Mouse (Mus musculus): ENCODE measurements at regions not wholly inside any gene's neighbourhood (a gene's known extent, or its start where the extent isn't known, plus 50 kb on each side); places are given as distances from the start of the nearest gene placed in this dataset.

- no peak for ATAC-seq (replicated peaks in 1 of 2; ENCODE audit: insufficient read depth in 1 of 2, low FRiP score in 2 of 2, low TSS enrichment in 1 of 2, low read depth in 1 of 2, poor library complexity in 2 of 2, severe bottlenecking in 2 of 2)
Observed at GRCm38 (mm10) chr11:93808431-93808830, 77.1 kb downstream of the Utp18 start.

DNA sequence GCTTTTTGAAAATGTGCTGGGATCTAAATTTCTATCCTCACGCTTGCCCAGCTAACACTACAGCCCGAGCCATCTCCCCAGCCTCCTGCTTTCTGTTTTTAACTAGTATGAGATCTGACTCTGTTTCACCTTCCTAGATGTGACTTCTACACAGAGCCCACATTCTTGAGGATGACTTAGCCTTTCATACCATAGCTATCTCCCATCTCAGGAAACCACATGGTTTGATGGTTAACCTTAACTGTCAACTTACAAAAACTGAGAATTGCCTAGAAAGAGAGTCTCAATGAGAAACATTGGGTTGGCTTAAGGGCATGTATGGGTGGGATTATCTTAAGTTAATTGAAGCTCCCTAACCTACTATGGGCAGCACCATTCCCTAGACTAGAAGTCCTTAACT lies 78.4 kb downstream of the Utp18 start:
- no peak for ATAC-seq (replicated peaks in 1 of 2; ENCODE audit: insufficient read depth in 1 of 2, low FRiP score in 2 of 2, low TSS enrichment in 1 of 2, low read depth in 1 of 2, poor library complexity in 2 of 2, severe bottlenecking in 2 of 2)

DNA sequence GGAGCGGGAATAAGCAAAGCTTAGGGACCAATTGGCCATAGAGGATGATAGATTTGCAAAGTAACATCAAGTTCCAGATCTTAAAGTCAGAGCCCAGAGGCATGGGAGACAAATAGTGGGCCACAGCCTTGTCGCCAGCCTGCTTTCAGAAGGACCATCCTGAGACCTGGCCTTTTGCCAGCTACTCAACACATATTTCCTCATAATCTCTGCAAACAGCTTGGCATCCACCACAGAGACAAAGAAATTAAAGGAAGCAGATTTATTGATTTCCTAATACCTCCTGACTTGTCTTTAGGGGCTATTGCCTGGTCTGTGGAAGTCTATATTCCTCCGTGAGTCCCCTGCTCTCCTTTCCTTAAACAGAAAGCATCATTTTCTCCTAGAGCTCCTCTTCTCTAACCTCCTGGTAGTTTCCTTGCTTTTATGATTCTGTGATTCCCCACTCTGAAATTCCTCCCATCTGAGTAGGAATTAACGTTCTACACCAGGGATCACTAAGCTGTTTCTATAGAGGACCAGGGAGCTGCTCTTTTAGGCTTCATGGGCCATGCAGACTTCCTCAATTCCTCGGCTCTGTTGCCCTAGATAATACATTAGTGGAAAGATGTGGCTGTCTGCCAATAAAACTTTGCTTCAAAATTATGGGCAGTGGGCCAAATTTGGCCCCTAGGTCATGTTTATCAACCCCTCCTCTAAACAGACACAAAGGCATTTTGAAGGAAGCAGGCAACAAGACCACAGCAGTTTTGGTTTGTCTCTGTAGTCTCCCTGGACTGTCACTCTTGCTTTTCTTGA lies 114.2 kb downstream of the Utp18 start:
- peak in 1 of 2 experiments; percentile 22; a peak in 1 of 4 replicates for ATAC-seq (replicated peaks in 1 of 2; ENCODE audit: insufficient read depth in 1 of 2, low FRiP score in 2 of 2, low TSS enrichment in 1 of 2, low read depth in 1 of 2, poor library complexity in 2 of 2, severe bottlenecking in 2 of 2)

GRCm38 (mm10) chr11:93765961-93766360 lies 119.6 kb downstream of the Utp18 start:
- ATAC-seq (replicated peaks in 1 of 2; ENCODE audit: insufficient read depth in 1 of 2, low FRiP score in 2 of 2, low TSS enrichment in 1 of 2, low read depth in 1 of 2, poor library complexity in 2 of 2, severe bottlenecking in 2 of 2): no peak

DNA sequence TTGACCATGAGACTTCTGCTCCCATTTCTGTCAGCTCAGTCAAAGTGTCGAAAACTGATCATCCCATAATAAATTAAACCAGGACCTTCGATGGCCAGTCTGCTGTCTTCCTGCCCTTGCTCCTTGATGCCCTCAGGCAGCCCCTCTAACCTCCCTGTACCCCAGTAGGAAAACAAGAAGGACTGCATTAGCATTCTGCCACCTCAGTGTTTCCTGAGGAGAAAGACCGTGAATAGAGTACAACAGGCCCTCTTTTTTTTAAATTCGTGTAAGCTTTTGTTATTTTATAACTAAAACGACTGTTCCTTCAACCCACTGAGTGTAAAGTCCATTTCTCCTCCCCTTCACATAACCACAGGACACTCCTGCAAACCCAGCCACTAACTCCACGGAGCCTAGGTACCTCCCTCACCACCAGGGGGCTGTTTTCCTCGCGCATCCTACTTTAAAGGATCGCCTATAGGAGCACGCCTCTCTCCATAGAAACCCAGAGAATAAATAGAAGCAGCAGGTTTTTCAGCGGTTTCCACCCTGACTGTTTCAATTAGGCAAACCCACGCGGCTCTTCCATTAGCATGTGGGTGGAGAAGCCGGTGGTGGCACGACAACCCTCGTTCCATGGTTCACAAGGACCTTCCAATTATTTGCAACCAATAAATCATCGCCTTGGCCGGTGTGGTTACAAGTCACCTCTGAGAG lies 122.6 kb downstream of the Utp18 start:
- peak; percentile 69 to 70; a peak in 3 of 4 replicates for ATAC-seq (replicated peaks in 1 of 2; ENCODE audit: insufficient read depth in 1 of 2, low FRiP score in 2 of 2, low TSS enrichment in 1 of 2, low read depth in 1 of 2, poor library complexity in 2 of 2, severe bottlenecking in 2 of 2)

- ATAC-seq (replicated peaks in 1 of 2; ENCODE audit: insufficient read depth in 1 of 2, low FRiP score in 2 of 2, low TSS enrichment in 1 of 2, low read depth in 1 of 2, poor library complexity in 2 of 2, severe bottlenecking in 2 of 2): no peak
Observed at GRCm38 (mm10) chr11:93757825-93758224, 127.7 kb downstream of the Utp18 start.

GRCm38 (mm10) chr11:93736618-93737017 lies 148.9 kb downstream of the Utp18 start:
- no peak for ATAC-seq (replicated peaks in 1 of 2; ENCODE audit: insufficient read depth in 1 of 2, low FRiP score in 2 of 2, low TSS enrichment in 1 of 2, low read depth in 1 of 2, poor library complexity in 2 of 2, severe bottlenecking in 2 of 2)

DNA sequence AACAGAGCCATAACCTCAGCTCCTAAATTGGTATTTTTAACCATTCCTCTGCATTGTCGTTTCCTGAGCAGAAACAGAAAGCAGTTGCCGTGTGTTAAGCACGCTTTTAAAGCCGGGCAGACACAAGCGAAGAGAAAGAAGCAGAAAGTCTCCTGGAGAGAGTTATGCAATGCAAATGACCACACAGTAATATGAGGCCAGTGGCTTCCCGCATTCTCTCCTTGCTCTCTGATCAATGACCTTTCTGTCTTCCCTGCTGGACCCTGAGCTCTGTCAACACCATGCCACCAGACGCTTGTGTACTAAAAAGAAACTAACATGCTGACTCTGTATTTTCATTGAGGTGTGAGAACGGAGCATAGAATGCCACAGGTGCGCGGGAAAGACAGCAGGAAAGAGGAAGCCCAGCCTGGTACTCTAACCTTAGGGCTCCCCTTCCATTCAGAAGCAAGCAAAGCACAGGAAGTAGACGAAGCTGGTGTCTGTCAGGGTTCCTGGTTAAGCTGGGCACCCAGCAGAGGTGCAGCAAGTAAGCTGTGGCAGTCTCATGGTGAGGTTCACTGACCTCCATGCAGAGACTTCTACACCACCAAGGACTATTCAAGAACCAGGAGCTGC lies 151.9 kb downstream of the Utp18 start:
- peak; percentile 36 to 51 for ATAC-seq (replicated peaks in 1 of 2; ENCODE audit: insufficient read depth in 1 of 2, low FRiP score in 2 of 2, low TSS enrichment in 1 of 2, low read depth in 1 of 2, poor library complexity in 2 of 2, severe bottlenecking in 2 of 2)

DNA sequence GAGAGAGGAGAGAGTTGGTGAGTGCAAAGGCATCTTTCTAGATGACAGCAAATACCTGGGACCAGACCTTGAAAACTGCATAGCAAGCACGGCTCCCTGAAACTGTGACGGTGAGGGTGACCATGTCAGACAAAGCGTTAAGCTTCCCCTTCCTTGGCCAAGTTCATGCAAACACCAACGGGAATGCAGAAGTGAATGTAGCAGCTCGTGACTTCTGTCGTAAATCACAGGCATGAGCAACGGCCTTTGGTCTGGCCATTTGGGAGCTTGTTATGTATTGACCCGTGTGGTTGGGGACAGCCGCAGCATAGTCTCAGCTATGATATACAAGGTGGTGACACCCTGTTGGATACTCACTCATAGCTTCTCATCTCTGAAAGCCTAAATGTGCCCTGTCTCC lies 156.4 kb downstream of the Utp18 start:
- peak; percentile 71 to 76; a peak in 3 of 4 replicates for ATAC-seq (replicated peaks in 1 of 2; ENCODE audit: insufficient read depth in 1 of 2, low FRiP score in 2 of 2, low TSS enrichment in 1 of 2, low read depth in 1 of 2, poor library complexity in 2 of 2, severe bottlenecking in 2 of 2)

DNA sequence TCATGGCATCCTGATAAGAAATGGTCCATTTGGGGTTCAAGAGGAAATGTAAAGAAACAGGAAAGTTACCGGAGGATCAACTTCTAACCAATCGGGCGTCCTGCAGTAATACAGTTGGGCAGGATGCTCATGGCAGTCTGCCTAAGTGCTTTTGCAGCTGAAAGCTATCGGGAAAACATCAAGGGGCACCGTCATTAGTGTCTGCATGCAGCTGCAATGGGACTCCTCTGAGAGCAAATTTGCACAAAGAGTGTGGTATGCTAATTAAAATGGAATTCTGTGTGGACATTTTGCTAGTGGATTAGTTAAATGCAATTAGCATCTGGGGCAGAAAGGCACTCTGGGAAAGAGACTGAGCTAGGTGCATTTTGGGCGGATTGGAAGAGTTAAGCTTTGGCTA lies 160.3 kb downstream of the Utp18 start:
- ATAC-seq (replicated peaks in 1 of 2; ENCODE audit: insufficient read depth in 1 of 2, low FRiP score in 2 of 2, low TSS enrichment in 1 of 2, low read depth in 1 of 2, poor library complexity in 2 of 2, severe bottlenecking in 2 of 2): no peak

DNA sequence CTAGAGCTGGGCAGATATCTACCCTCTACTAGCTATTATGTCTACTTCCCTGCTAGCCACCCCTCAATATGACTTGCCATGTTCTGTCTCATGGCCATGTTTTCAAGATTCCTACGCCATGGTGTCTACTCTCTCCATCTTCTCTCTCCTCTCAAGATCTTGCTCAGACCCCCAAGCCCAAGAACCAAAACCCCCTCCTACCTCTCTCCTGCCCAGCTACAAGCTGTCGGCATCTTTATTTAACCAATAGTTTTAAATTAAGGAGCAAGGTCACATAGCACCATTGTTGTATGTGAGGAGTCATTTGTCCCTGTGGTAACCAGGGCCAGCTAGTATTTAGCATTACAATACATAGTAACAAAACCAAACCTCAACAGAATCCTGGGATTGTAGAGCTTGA lies 166.4 kb downstream of the Utp18 start:
- no peak for ATAC-seq (replicated peaks in 1 of 2; ENCODE audit: insufficient read depth in 1 of 2, low FRiP score in 2 of 2, low TSS enrichment in 1 of 2, low read depth in 1 of 2, poor library complexity in 2 of 2, severe bottlenecking in 2 of 2)

DNA sequence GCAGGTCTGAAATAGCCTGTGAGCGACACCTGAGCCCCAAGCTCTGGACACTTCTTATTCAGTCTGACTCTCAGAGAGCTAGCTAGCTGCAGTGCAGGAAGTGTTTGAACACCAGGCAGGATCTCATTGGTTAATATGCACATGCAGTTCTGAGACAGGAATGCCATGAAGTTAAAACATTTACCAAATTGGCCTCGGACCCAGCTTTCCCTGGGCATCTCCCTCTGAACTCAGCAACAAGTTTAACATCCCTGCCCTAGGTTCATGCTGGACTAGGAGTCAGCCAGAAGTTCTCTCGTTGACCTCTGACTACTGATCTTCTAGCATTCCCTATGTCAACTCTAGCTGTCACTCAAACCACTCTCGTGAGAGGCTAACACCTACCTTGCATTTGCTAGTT lies 175.9 kb downstream of the Utp18 start:
- no peak for ATAC-seq (replicated peaks in 1 of 2; ENCODE audit: insufficient read depth in 1 of 2, low FRiP score in 2 of 2, low TSS enrichment in 1 of 2, low read depth in 1 of 2, poor library complexity in 2 of 2, severe bottlenecking in 2 of 2)

DNA sequence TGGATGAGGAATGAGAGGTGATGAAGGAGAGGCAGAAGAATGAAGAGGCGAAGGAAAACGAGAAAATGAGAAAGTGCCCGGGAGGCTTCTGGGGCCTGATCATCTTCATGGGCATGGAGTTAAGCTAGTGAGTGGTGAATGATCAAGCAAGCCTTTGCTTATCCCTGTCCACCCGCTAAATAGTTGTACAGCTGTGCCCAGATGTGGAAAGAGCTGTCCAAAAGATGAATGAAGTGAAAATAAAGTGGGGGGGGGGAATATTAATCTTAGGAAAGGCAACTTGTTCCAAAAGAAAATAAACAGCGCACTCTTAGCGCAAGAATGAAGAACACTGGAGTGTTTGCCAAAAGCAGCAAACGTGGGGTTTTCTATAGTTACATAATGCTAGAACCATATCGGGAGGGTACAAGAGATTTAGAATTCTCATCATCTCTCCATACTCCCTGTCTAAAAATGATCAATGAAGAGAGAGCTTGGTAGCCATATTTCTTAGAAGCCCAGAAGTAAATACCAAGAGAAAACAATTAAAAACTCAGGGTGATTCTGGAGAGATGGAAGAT lies 188.5 kb downstream of the Utp18 start:
- ATAC-seq (replicated peaks in 1 of 2; ENCODE audit: insufficient read depth in 1 of 2, low FRiP score in 2 of 2, low TSS enrichment in 1 of 2, low read depth in 1 of 2, poor library complexity in 2 of 2, severe bottlenecking in 2 of 2): no peak

DNA sequence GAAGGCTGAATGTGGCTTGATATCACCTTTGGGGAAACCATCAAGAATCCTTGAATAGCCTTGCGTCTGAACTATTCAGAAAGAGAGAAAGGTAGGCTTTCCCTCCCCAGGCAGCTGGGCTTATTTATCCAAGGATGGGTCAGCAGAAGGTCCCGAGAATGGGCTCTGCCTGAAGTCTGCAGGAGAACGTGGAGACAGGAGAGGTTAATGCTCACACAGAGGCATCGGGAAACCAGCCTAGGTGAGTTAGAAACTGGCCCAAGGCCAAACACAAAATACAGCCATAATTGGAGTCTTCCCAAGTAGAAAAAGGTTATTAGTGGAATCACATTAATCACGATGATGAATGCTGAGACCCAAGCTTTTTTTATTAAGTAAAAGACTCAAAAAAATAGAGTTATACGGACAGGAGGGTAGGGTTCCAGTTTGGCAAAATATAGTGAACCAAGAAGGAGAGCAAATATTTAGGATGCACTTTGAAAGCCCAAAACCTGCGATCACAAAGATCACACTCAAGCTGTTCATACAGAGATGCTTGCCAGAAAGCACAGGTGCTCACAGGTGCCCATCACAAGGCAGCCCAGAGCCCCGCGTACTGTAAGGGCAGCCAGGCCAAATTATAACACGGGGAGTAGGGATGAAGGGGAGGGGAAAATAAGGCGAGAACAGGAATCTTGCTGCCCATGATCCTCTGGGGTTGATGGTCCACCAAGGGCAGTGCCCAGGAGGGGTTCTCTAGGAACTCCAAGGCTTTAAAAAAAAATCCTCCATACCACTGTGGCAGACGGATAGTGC lies 189.3 kb downstream of the Utp18 start:
- no peak for ATAC-seq (replicated peaks in 1 of 2; ENCODE audit: insufficient read depth in 1 of 2, low FRiP score in 2 of 2, low TSS enrichment in 1 of 2, low read depth in 1 of 2, poor library complexity in 2 of 2, severe bottlenecking in 2 of 2)

GRCm38 (mm10) chr11:93683691-93684090 lies 201.9 kb downstream of the Utp18 start:
- ATAC-seq (replicated peaks in 1 of 2; ENCODE audit: insufficient read depth in 1 of 2, low FRiP score in 2 of 2, low TSS enrichment in 1 of 2, low read depth in 1 of 2, poor library complexity in 2 of 2, severe bottlenecking in 2 of 2): no peak

DNA sequence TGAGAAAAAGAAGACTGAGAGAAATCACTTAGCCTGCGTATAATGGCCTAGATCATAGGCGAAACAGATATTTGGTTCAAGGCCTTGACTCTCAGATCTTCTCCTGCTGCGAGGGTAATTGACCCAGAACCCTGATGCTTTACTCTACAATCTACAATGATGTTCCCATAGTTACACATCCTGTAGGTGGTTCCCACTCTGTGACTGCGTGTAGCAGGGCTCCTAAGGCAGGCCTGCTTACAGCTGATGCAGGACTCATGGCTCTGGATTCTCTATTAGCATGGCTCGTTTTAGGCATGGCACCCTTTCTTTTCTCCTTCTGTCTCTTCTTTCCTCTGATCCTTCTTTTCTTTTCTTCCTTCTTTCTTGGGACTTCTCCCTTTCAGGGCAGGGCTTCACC lies 209.3 kb downstream of the Utp18 start:
- ATAC-seq (replicated peaks in 1 of 2; ENCODE audit: insufficient read depth in 1 of 2, low FRiP score in 2 of 2, low TSS enrichment in 1 of 2, low read depth in 1 of 2, poor library complexity in 2 of 2, severe bottlenecking in 2 of 2): no peak

GRCm38 (mm10) chr11:93672025-93672424 lies 213.5 kb downstream of the Utp18 start:
- no peak for ATAC-seq (replicated peaks in 1 of 2; ENCODE audit: insufficient read depth in 1 of 2, low FRiP score in 2 of 2, low TSS enrichment in 1 of 2, low read depth in 1 of 2, poor library complexity in 2 of 2, severe bottlenecking in 2 of 2)
